Mouse (Mus musculus) lung, embryonic 14.5 days (tissue): ENCODE measurements at regions not wholly inside any gene's neighbourhood (a gene's known extent, or its start where the extent isn't known, plus 50 kb on each side); places are given as distances from the start of the nearest gene placed in this dataset.

Source experiments
- ATAC-seq: fragments of 200-750 bp; cut with Nextera tagmentation; 2 replicates; pipeline ENCODE4 v1.8.0; 2017; ENCODE audit warnings: mild to moderate bottlenecking, moderate TSS enrichment, moderate library complexity; ENCODE audit not compliant: insufficient read depth
- DNase-seq: peaks from one replicate; pipeline ENCODE4 v3.0.0-alpha.2; 2015
- H3K27ac ChIP-seq: fragments of 300-500 bp; sonication (generic); 2 replicates; pipeline ENCODE4 v1.5.1; 2014; ENCODE audit warnings: low read depth, mild to moderate bottlenecking, moderate library complexity
- H3K27me3 ChIP-seq: fragments of 300-500 bp; sonication (generic); 2 replicates; pipeline ENCODE4 v1.6.1; 2014; ENCODE audit warnings: low read length, control low read depth; ENCODE audit not compliant: insufficient read depth
- H3K36me3 ChIP-seq: fragments of 300-500 bp; sonication (generic); 2 replicates; pipeline ENCODE4 v1.6.1; 2014; ENCODE audit warnings: control low read depth; ENCODE audit not compliant: insufficient read depth
- H3K4me1 ChIP-seq: fragments of 300-500 bp; sonication (generic); 2 replicates; pipeline ENCODE4 v1.6.1; 2014; ENCODE audit warnings: antibody characterized with exemption, control low read depth; ENCODE audit not compliant: insufficient read depth
- H3K4me2 ChIP-seq: fragments of 300-500 bp; sonication (generic); 2 replicates; pipeline ENCODE4 v1.6.1; 2014; ENCODE audit warnings: mild to moderate bottlenecking
- H3K4me3 ChIP-seq: fragments of 300-500 bp; sonication (generic); 2 replicates; pipeline ENCODE4 v1.5.1; 2014; ENCODE audit warnings: low read depth, low read length
- H3K9ac ChIP-seq: fragments of 300-500 bp; sonication (generic); 2 replicates; pipeline ENCODE4 v1.6.1; 2014
- H3K9me3 ChIP-seq: fragments of 300-500 bp; sonication (generic); 2 replicates; pipeline ENCODE4 v1.6.1; 2016; ENCODE audit warnings: low read depth, low read length, control low read depth
- CTCF ChIP-seq: IDR thresholded peaks from 2 replicates; pipeline ENCODE4 v1.5.1; 2016; ENCODE audit warnings: antibody characterized with exemption, low read depth
- WGBS: fragments of 180-500 bp; shearing (Covaris S2); extraction: QIAGEN DNeasy Blood & Tissue Kit; methylation state at CpG from one replicate; pipeline ENCODE4 v1.1.7; 2014; 5-methylcytosine and 5-hydroxymethylcytosine counted together

- Histone ChIP-seq H3K4me2 (no peak overlapping the region), H3K36me3 (no peaks in the 10 kb centered on the region), H3K4me1 (no peaks in the 10 kb centered on the region), H3K4me3 (no peak overlapping the region), H3K27ac (no peak overlapping the region), H3K9me3 (no peaks in the 10 kb centered on the region), H3K9ac (no peak overlapping the region), H3K27me3 (no peaks in the 10 kb centered on the region)
- WGBS: 88% methylated on average over 9 of the region's 9 CpGs
- TF ChIP-seq CTCF: no peak
- DNase-seq (no peak), ATAC-seq (no peak)
Measured at GRCm38 (mm10) chr10:92296303-92296702, 425.9 kb downstream of the Nedd1 start.

DNA sequence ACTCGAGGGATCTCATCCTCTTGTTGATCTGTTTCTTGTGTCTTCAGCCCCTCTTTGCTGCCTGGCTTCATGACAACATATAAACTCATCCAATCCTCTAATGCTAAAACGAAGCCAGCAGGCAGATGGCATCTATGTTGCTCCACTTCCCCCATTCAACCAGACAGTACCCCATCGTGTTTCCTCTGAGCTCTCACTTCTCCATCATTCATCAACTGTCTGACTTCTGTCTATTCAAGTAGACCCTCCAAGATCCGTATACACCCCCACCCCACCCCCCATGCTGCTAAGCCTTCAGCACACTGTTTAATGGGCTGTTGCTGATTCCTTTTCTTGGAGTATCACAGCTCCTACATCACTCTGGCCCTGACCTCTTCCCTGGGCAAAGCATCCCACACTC is 429.0 kb downstream of the Nedd1 start:
- Histone ChIP-seq H3K27me3 (no peaks in the 10 kb centered on the region), H3K9me3 (no peaks in the 10 kb centered on the region), H3K36me3 (no peaks in the 10 kb centered on the region), H3K9ac (no peak overlapping the region), H3K4me2 (no peak overlapping the region), H3K27ac (no peak overlapping the region), H3K4me1 (no peaks in the 10 kb centered on the region), H3K4me3 (no peak overlapping the region)
- no peak for TF ChIP-seq CTCF
- no peak for ATAC-seq
- 24% methylated on average over 4 of the region's 4 CpGs for WGBS
- DNase-seq: no peak

DNA sequence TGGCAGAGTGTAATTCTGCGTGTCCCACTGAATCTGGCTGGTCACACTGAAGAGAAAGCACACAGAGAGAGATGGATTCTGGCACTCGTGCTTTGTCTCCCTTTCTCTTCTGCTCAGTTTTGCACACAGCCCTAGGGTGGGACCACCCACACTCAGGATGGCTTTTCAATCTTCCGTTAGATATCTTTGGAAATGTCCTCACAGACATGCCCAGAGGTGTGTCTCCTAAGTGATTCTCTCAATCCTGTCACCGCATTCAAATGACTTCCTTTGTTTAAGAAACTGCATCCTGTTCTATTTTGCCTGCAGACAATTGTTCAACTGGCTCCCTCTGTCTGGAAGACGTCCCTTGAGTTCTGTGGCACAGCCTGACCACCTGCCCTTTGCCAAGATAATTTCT is 433.0 kb downstream of the Nedd1 start:
- H3K36me3 ChIP-seq: no peaks in the 10 kb centered on the region
- WGBS: 38% methylated on average over 5 of the region's 5 CpGs
- peak; percentile 49; the same call in 1 of the 2 replicates for ATAC-seq

DNA sequence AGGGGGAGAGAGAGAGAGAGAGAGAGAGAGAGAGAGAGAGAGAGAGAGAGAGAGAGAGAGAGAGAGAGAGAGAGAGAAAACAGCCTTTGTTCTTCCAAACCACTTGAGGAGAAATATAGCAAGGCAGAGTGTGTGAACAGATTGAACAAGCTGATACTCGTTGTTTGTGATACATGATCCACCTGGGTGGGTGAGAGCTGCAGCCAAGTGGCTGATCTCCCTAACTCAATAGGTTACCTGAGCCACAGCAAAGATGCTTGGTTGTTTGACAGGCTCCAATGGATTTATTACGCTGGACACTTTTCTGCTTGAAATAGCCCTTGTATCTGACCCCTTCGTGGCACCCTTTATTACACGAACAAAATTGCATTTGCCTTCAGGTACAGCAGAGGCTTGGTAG is 438.0 kb downstream of the Nedd1 start:
- no peaks in the 10 kb centered on the region for H3K36me3 ChIP-seq

More for the DNA sequence above, 433.0 kb downstream of the Nedd1 start:
- Histone ChIP-seq H3K4me2 (no peak overlapping the region), H3K9me3 (no peaks in the 10 kb centered on the region), H3K27ac (no peak overlapping the region), H3K9ac (no peak overlapping the region), H3K27me3 (no peaks in the 10 kb centered on the region), H3K4me1 (no peaks in the 10 kb centered on the region), H3K4me3 (no peak overlapping the region)
- DNase-seq: peak; percentile 38
- TF ChIP-seq CTCF: no peak

DNA sequence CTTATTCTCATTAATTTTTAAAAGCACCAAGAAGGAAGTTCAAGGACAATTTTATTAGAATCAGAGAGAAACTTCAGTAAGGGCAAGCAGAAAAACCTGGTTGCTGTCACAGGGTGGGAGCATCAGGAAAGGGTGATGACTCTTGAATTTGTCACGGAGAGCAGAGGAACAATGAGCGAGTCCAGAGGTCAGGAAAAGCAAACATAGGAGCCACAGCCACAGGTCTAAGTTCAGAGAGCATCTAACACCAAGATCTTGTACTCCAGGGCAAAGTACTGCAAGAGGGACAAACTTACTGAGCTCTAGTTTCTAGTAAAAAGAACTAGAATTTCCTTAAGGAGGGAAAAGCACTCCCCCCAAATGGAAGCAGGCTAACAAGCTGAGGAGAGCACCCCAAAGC is 444.2 kb downstream of the Nedd1 start:
- no peaks in the 10 kb centered on the region for H3K27me3 ChIP-seq
- no peak for TF ChIP-seq CTCF
- no peaks in the 10 kb centered on the region for H3K4me1 ChIP-seq
- no peak overlapping the region for H3K4me2 ChIP-seq
- H3K4me3 ChIP-seq: no peak overlapping the region
- no peaks in the 10 kb centered on the region for H3K9me3 ChIP-seq
- H3K27ac ChIP-seq: no peak overlapping the region
- DNase-seq: no peak
- no peak for ATAC-seq
- H3K9ac ChIP-seq: no peak overlapping the region
- H3K36me3 ChIP-seq: no peaks in the 10 kb centered on the region
- 27% methylated on average over 2 of the region's 2 CpGs for WGBS

More for the DNA sequence above, 438.0 kb downstream of the Nedd1 start:
- no peak overlapping the region for H3K27ac ChIP-seq
- no peak for TF ChIP-seq CTCF
- no peaks in the 10 kb centered on the region for H3K4me1 ChIP-seq
- H3K27me3 ChIP-seq: no peaks in the 10 kb centered on the region
- DNase-seq (no peak), ATAC-seq (no peak)
- no peak overlapping the region for H3K4me2 ChIP-seq
- WGBS: 40% methylated on average over 4 of the region's 4 CpGs
- no peak overlapping the region for H3K4me3 ChIP-seq
- no peak overlapping the region for H3K9ac ChIP-seq
- H3K9me3 ChIP-seq: no peaks in the 10 kb centered on the region

- 64% methylated on average over 3 of the region's 3 CpGs for WGBS
- ATAC-seq: no peak
- Histone ChIP-seq H3K4me1 (no peaks in the 10 kb centered on the region), H3K36me3 (no peaks in the 10 kb centered on the region), H3K4me2 (no peak overlapping the region), H3K9me3 (no peaks in the 10 kb centered on the region), H3K4me3 (no peak overlapping the region), H3K27me3 (no peaks in the 10 kb centered on the region), H3K27ac (no peak overlapping the region), H3K9ac (no peak overlapping the region)
- DNase-seq: no peak
- no peak for TF ChIP-seq CTCF
Measured at GRCm38 (mm10) chr10:92257815-92258214, 464.4 kb downstream of the Nedd1 start.

GRCm38 (mm10) chr10:92248648-92249047 is 473.6 kb downstream of the Nedd1 start:
- DNase-seq: peak; percentile 6
- H3K9me3 ChIP-seq: no peaks in the 10 kb centered on the region
- no peak for TF ChIP-seq CTCF
- H3K36me3 ChIP-seq: no peaks in the 10 kb centered on the region
- no peak overlapping the region for H3K4me3 ChIP-seq
- WGBS: 70% methylated on average over 3 of the region's 3 CpGs
- H3K4me2 ChIP-seq: no peak overlapping the region
- H3K27me3 ChIP-seq: no peaks in the 10 kb centered on the region
- H3K27ac ChIP-seq: no peak overlapping the region
- no peaks in the 10 kb centered on the region for H3K4me1 ChIP-seq
- H3K9ac ChIP-seq: no peak overlapping the region
- ATAC-seq: no peak

DNA sequence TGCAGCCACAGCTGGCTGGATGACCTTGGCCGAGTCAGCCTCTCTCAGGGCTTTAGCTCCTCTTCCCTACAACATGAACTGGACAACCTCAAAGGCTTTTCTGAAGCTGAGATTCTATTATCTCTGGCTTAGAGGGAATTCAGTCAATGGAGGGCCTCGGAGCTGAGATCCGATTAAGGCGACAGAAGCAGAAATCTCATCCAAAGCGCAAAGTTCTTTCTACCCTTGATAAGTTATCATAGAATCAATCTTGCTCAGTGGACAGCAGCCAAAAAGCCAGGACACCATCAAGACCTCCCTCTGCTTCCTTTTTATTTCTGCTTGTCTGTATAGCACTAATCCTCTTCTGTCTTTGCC is 474.8 kb downstream of the Nedd1 start:
- no peaks in the 10 kb centered on the region for H3K36me3 ChIP-seq
- no peak overlapping the region for H3K9ac ChIP-seq
- ATAC-seq (no peak), DNase-seq (no peak)
- H3K4me2 ChIP-seq: no peak overlapping the region
- H3K4me3 ChIP-seq: no peak overlapping the region
- no peak overlapping the region for H3K27ac ChIP-seq
- TF ChIP-seq CTCF: no peak
- H3K27me3 ChIP-seq: no peaks in the 10 kb centered on the region
- H3K4me1 ChIP-seq: no peaks in the 10 kb centered on the region
- 33% methylated on average over 5 of the region's 5 CpGs for WGBS
- H3K9me3 ChIP-seq: no peaks in the 10 kb centered on the region
